Comparison of ENCODE assay signal across 25 mouse cellular contexts in genomic region chr14:35120089-35120488, GRCm38 (mm10).
DNase-seq lines count a peak whose midpoint lies in the region; ATAC-seq lines count a peak whose summit lies in the region.
"Had no signal": no experiment of that assay in that cellular context is flagged by ENCODE, and none has a peak within 500 bp of the region (broad histone marks: within the 10 kb centered on the region; RNA-seq: fewer than 3 reads in every experiment).

No protein-coding gene starts in this region.

- no peak overlapping the region for H3K4me3 ChIP-seq in heart, embryonic 12.5 days
- H3K4me3 ChIP-seq in kidney, embryonic 14.5 days (ENCODE audit: low read length) = no peak overlapping the region
- H3K4me3 ChIP-seq in liver, embryonic 13.5 days (replicated peaks) = no peak overlapping the region
- H3K4me3 ChIP-seq in liver, embryonic 11.5 days (ENCODE audit: low read depth, low read length) = no peak overlapping the region
- no peak overlapping the region for H3K4me3 ChIP-seq in liver, embryonic 16.5 days (ENCODE audit: low read depth, low read length)
- H3K4me3 ChIP-seq: embryonic facial prominence, embryonic 10.5 days; embryonic facial prominence, embryonic 12.5 days; forebrain, embryonic 13.5 days; forebrain, embryonic 15.5 days had no signal

- H3K27ac ChIP-seq in heart, embryonic 12.5 days (ENCODE audit: poor library complexity, severe bottlenecking) = no peak overlapping the region
- H3K27ac ChIP-seq in kidney, embryonic 14.5 days (ENCODE audit: low read depth, low read length) = no peak overlapping the region
- H3K27ac ChIP-seq in liver, embryonic 13.5 days = no peak overlapping the region
- H3K27ac ChIP-seq in liver, embryonic 11.5 days (ENCODE audit: low read depth, low read length) = no peak overlapping the region
- no peak overlapping the region for H3K27ac ChIP-seq in liver, embryonic 16.5 days (ENCODE audit: low read length)
- H3K27ac ChIP-seq: embryonic facial prominence, embryonic 10.5 days; embryonic facial prominence, embryonic 12.5 days; forebrain, embryonic 13.5 days; forebrain, embryonic 15.5 days had no signal

- DNase-seq in heart, adult 11 months = peak; percentile 37
- peak; percentile 52 for DNase-seq in kidney, adult 9 months
- DNase-seq in liver, embryonic 13.5 days = no peak
- no peak for DNase-seq in liver, embryonic 11.5 days (ENCODE audit: low spot score)
- DNase-seq in adipocyte (ENCODE audit: low spot score) = no peak
- DNase-seq: adrenal gland, adult 8-10 months; adrenal gland, postnatal 14 days; adrenal gland, postnatal 36 days; B cell, adult 2 months; cerebellum, adult 11-12 months; cerebellum, adult 2 months; cerebellum, adult 9-10 months; cerebellum, postnatal 10 days; cerebellum, postnatal 25 days had no signal

- H3K9ac ChIP-seq in heart, embryonic 12.5 days = no peak overlapping the region
- H3K9ac ChIP-seq in kidney, embryonic 14.5 days (ENCODE audit: low read depth, low read length) = no peak overlapping the region
- H3K9ac ChIP-seq in liver, embryonic 13.5 days = no peak overlapping the region
- no peak overlapping the region for H3K9ac ChIP-seq in liver, embryonic 11.5 days (ENCODE audit: low read depth, low read length)
- H3K9ac ChIP-seq in liver, embryonic 16.5 days (ENCODE audit: low read depth, low read length) = no peak overlapping the region
- H3K9ac ChIP-seq: embryonic facial prominence, embryonic 12.5 days; forebrain, embryonic 13.5 days; forebrain, embryonic 15.5 days had no signal

- 46% methylated on average over 2 of the region's 2 CpGs for WGBS in heart, embryonic 12.5 days
- WGBS in kidney, embryonic 14.5 days = 40% methylated on average over 2 of the region's 2 CpGs
- 39% methylated on average over 2 of the region's 2 CpGs for WGBS in liver, embryonic 13.5 days (ENCODE audit: insufficient replicate concordance)
- 44% methylated on average over 2 of the region's 2 CpGs for WGBS in liver, embryonic 11.5 days
- 25% methylated on average over 2 of the region's 2 CpGs for WGBS in liver, embryonic 16.5 days (ENCODE audit: insufficient replicate concordance)

- H3K9me3 ChIP-seq in heart, embryonic 12.5 days (replicated peaks) = no peaks in the 10 kb centered on the region
- H3K9me3 ChIP-seq in kidney, embryonic 14.5 days (ENCODE audit: control insufficient read depth, low read length) = no peaks in the 10 kb centered on the region
- no peaks in the 10 kb centered on the region for H3K9me3 ChIP-seq in liver, embryonic 13.5 days (replicated peaks)
- H3K9me3 ChIP-seq in liver, embryonic 11.5 days (ENCODE audit: control insufficient read depth, low read length) = no peaks in the 10 kb centered on the region
- no peaks in the 10 kb centered on the region for H3K9me3 ChIP-seq in liver, embryonic 16.5 days (replicated peaks; ENCODE audit: control insufficient read depth, low read length)
- H3K9me3 ChIP-seq: embryonic facial prominence, embryonic 10.5 days; embryonic facial prominence, embryonic 12.5 days; forebrain, embryonic 13.5 days; forebrain, embryonic 15.5 days; G1E had no signal

- ATAC-seq in heart, embryonic 12.5 days (ENCODE audit: insufficient number of reproducible peaks, low FRiP score) = no peak
- ATAC-seq in kidney, embryonic 14.5 days (ENCODE audit: low FRiP score, low TSS enrichment) = no peak
- ATAC-seq in liver, embryonic 13.5 days (ENCODE audit: low read depth) = peak; percentile 29; the same call in 1 of the 2 replicates
- ATAC-seq in liver, embryonic 11.5 days (replicated peaks; ENCODE audit: low FRiP score) = no peak; the same call in 1 of the 2 replicates
- peak; percentile 30 for ATAC-seq in liver, embryonic 16.5 days (ENCODE audit: low read depth)
- ATAC-seq: activated CD4-positive, CD25-positive, alpha-beta regulatory T cell, adult 4 months; CD4-positive, CD25-positive, alpha-beta regulatory T cell, adult 4 months; forebrain, embryonic 13.5 days; forebrain, embryonic 15.5 days; Patski had no signal

- 0 out of 2 replicates have a peak, but pooled peaks cover 2% of the 10 kb centered on the region for H3K27me3 ChIP-seq in heart, embryonic 12.5 days (replicated peaks)
- H3K27me3 ChIP-seq in kidney, embryonic 14.5 days (ENCODE audit: control insufficient read depth, insufficient read depth, low read length) = no peaks in the 10 kb centered on the region
- no peaks in the 10 kb centered on the region for H3K27me3 ChIP-seq in liver, embryonic 13.5 days
- no peaks in the 10 kb centered on the region for H3K27me3 ChIP-seq in liver, embryonic 11.5 days (replicated peaks; ENCODE audit: control insufficient read depth, insufficient read depth, low read length)
- H3K27me3 ChIP-seq in liver, embryonic 16.5 days (ENCODE audit: control insufficient read depth, insufficient read depth, low read depth, low read length) = no peaks in the 10 kb centered on the region
- H3K27me3 ChIP-seq: embryonic facial prominence, embryonic 12.5 days had no signal

- no peak overlapping the region for H3K4me2 ChIP-seq in heart, embryonic 12.5 days
- H3K4me2 ChIP-seq in kidney, embryonic 14.5 days (replicated peaks; ENCODE audit: low read depth, low read length) = no peak overlapping the region
- H3K4me2 ChIP-seq in liver, embryonic 13.5 days = no peak overlapping the region
- no peak overlapping the region for H3K4me2 ChIP-seq in liver, embryonic 11.5 days
- no peak overlapping the region for H3K4me2 ChIP-seq in liver, embryonic 16.5 days (ENCODE audit: low read depth, low read length)
- H3K4me2 ChIP-seq: embryonic facial prominence, embryonic 12.5 days; forebrain, embryonic 13.5 days; forebrain, embryonic 15.5 days had no signal

- no peaks in the 10 kb centered on the region for H3K36me3 ChIP-seq in heart, embryonic 12.5 days
- no peaks in the 10 kb centered on the region for H3K36me3 ChIP-seq in kidney, embryonic 14.5 days (ENCODE audit: control insufficient read depth, insufficient read depth, low read length)
- H3K36me3 ChIP-seq in liver, embryonic 13.5 days = no peaks in the 10 kb centered on the region
- no peaks in the 10 kb centered on the region for H3K36me3 ChIP-seq in liver, embryonic 11.5 days (ENCODE audit: control insufficient read depth, insufficient read depth, low read length)
- no peaks in the 10 kb centered on the region for H3K36me3 ChIP-seq in liver, embryonic 16.5 days (ENCODE audit: control insufficient read depth, insufficient read depth)
- H3K36me3 ChIP-seq: embryonic facial prominence, embryonic 10.5 days; embryonic facial prominence, embryonic 12.5 days; forebrain, embryonic 15.5 days; G1E had no signal

- H3K4me1 ChIP-seq in heart, embryonic 12.5 days (replicated peaks) = no peaks in the 10 kb centered on the region
- no peaks in the 10 kb centered on the region for H3K4me1 ChIP-seq in kidney, embryonic 14.5 days (ENCODE audit: control insufficient read depth, insufficient read depth, low read length)
- no peaks in the 10 kb centered on the region for H3K4me1 ChIP-seq in liver, embryonic 13.5 days (replicated peaks)
- H3K4me1 ChIP-seq in liver, embryonic 11.5 days (replicated peaks; ENCODE audit: control insufficient read depth, insufficient read depth, low read length) = no peaks in the 10 kb centered on the region
- no peaks in the 10 kb centered on the region; the same call in none of the 2 replicates for H3K4me1 ChIP-seq in liver, embryonic 16.5 days (ENCODE audit: control insufficient read depth, low read depth, low read length)
- H3K4me1 ChIP-seq: embryonic facial prominence, embryonic 10.5 days; embryonic facial prominence, embryonic 12.5 days; forebrain, embryonic 13.5 days; forebrain, embryonic 15.5 days had no signal

Comparison
In these comparisons a context has a peak if more than half of its experiments do, and no peak if none do; other contexts are left out.
1. ATAC-seq: peak in liver, embryonic 13.5 days (single experiment) and liver, embryonic 16.5 days (single experiment); none in heart, embryonic 12.5 days (single experiment), kidney, embryonic 14.5 days (single experiment) and liver, embryonic 11.5 days (single experiment).
2. DNase-seq: peak in heart, adult 11 months (single experiment) and kidney, adult 9 months (single experiment); none in liver, embryonic 13.5 days (single experiment), liver, embryonic 11.5 days (single experiment) and adipocyte (single experiment).